Mouse (Mus musculus) bone marrow macrophage, adult 2 months (primary cell): ENCODE results near the gene Prmt7.

Experiments
- CTCF ChIP-seq: IDR thresholded peaks from 2 replicates; pipeline ENCODE4 v1.5.1; 2012; ENCODE audit warnings: low read depth, mild to moderate bottlenecking, low read length, moderate library complexity
- POLR2A ChIP-seq: IDR thresholded peaks from 2 replicates; pipeline ENCODE4 v1.6.1; 2012; ENCODE audit warnings: mild to moderate bottlenecking, low read depth, low read length, borderline replicate concordance

DNA sequence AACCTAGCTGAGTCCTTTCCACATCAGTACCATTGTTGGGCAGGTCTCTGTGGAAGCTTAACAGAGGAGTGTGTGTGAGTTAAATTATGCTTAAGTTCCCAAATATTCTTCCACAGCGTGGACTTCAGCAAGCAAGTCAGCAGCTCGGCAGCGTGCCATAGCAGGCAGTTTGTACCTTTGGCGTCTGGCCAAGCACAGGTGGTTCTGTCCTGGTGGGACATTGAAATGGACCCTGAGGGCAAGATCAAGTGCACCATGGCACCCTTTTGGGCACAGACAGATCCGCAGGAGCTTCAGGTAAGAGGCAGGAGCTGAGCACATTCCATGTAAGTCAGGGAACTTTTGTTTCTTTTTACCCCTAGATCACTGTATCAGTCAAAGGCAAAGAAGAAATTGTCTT, 26.4 kb downstream of the Prmt7 start:
- TF ChIP-seq CTCF (no peak), POLR2A (no peak)
